Mouse (Mus musculus) midbrain, postnatal 0 days (tissue): Measurements from ENCODE around the gene Cstf3. TPM values are rescaled to one million over a fixed set of nuclear protein-coding genes. Genes with fewer than 3 reads are reported as not detected.
A peak's percentile ranks its signal among the peaks of the same experiment; 100 is the strongest.

Experiments
- ATAC-seq: fragments of 200-750 bp; cut with Nextera tagmentation; 2 replicates; pipeline ENCODE4 v1.8.0; 2017; ENCODE audit warnings: moderate number of reproducible peaks, mild to moderate bottlenecking, moderate TSS enrichment, moderate library complexity; ENCODE audit not compliant: low FRiP score
- DNase-seq: peaks from one replicate; pipeline ENCODE4 v3.0.0-alpha.2; 2015; ENCODE audit warnings: low spot score
- H3K27ac ChIP-seq: fragments of 300-500 bp; sonication (generic); 2 replicates; pipeline ENCODE4 v1.5.1; 2014; ENCODE audit warnings: low read depth, mild to moderate bottlenecking, low read length, mixed read lengths
- H3K27me3 ChIP-seq: fragments of 300-500 bp; sonication (generic); 2 replicates; pipeline ENCODE4 v1.6.1; 2014; ENCODE audit warnings: low read length, control low read depth, mixed read lengths; ENCODE audit not compliant: insufficient read depth
- H3K36me3 ChIP-seq: fragments of 300-500 bp; sonication (generic); 2 replicates; pipeline ENCODE4 v1.6.1; 2014; ENCODE audit warnings: low read length, control low read depth, mixed read lengths; ENCODE audit not compliant: insufficient read depth
- H3K4me1 ChIP-seq: fragments of 300-500 bp; sonication (generic); 2 replicates; pipeline ENCODE4 v1.6.1; 2014; ENCODE audit warnings: mild to moderate bottlenecking, control low read depth, antibody characterized with exemption, low read length, mixed read lengths; ENCODE audit not compliant: insufficient read depth
- H3K4me2 ChIP-seq: fragments of 300-500 bp; sonication (generic); 2 replicates; pipeline ENCODE4 v1.6.1; 2014; ENCODE audit warnings: low read depth, mild to moderate bottlenecking, low read length, mixed read lengths; ENCODE audit not compliant: poor library complexity, severe bottlenecking
- H3K4me3 ChIP-seq: fragments of 300-500 bp; sonication (generic); 2 replicates; pipeline ENCODE4 v1.5.1; 2014; ENCODE audit warnings: low read depth, mild to moderate bottlenecking, low read length, moderate library complexity
- H3K9ac ChIP-seq: fragments of 300-500 bp; sonication (generic); replicated peaks from 2 replicates; pipeline ENCODE4 v1.6.1; 2014; ENCODE audit warnings: mild to moderate bottlenecking, low read length, moderate library complexity, mixed read lengths; ENCODE audit not compliant: poor library complexity, severe bottlenecking
- H3K9me3 ChIP-seq: fragments of 300-500 bp; sonication (generic); 2 replicates; pipeline ENCODE4 v1.6.1; 2016; ENCODE audit warnings: low read length, control low read depth
- CTCF ChIP-seq: IDR thresholded peaks from 2 replicates; pipeline ENCODE4 v1.5.1; 2016; ENCODE audit warnings: antibody characterized with exemption, mild to moderate bottlenecking
- WGBS: fragments of 180-500 bp; shearing (Covaris S2); extraction: QIAGEN DNeasy Blood & Tissue Kit; methylation state at CpG from one replicate; pipeline ENCODE4 v1.1.7; 2014; 5-methylcytosine and 5-hydroxymethylcytosine counted together
- polyA plus RNA-seq: library from polyadenylated mRNA; unstranded; fragments of >200 nt; fragmentation: Nextera tagmentation; extraction: Ambion mirVana; gene quantifications from 2 replicates; pipeline ENCODE4 v1.2.1, GENCODE M21; 2015
- total RNA-seq: library from RNA; depleted of rRNA; stranded (reverse); fragments of >200 nt; gene quantifications from 2 replicates; pipeline ENCODE4 v1.2.3, GENCODE M21; 2014

Gene Cstf3
- total and polyA plus RNA-seq, 2 experiments from 2014 or later: 19.1 to 72.0 TPM

GRCm38 (mm10) chr2:104561386-104561785 is 28.9 kb upstream of the Cstf3 start:
- H3K27ac ChIP-seq: no peak overlapping the region
- DNase-seq (no peak), ATAC-seq (no peak)
- no peaks in the 10 kb centered on the region for H3K9me3 ChIP-seq
- H3K9ac ChIP-seq: no peak overlapping the region
- H3K36me3 ChIP-seq: no peaks in the 10 kb centered on the region
- no peaks in the 10 kb centered on the region for H3K27me3 ChIP-seq
- no peak overlapping the region for H3K4me3 ChIP-seq
- H3K4me1 ChIP-seq: no peaks in the 10 kb centered on the region
- 89% methylated on average over 6 of the region's 6 CpGs for WGBS
- no peak overlapping the region for H3K4me2 ChIP-seq
- TF ChIP-seq CTCF: no peak

DNA sequence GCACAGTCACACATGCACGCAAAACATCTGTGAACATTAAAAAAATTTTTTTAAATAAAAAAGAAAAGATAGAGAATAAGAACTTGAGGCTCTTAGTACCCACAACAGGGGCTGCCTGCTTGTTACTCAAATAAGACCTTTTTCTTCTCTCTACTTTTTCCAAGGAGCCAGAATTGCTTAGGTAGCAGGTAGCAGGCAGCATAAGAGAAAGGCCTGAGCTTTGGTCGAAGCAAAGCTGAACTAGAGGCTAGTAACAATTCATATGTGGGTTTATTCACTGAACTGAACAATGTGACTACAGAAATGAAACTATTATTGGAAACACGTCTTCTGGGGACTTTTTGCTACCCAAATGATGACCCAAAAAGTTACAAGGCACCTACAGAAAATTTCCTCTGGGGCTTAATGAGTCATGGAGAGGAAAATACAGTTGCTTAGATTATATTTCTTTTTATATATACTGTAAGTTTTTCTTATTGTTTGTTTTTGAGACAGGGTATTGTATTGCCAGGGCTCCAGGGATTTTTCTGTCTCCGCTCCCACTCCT is 28.3 kb upstream of the Cstf3 start:
- H3K27me3 ChIP-seq: no peaks in the 10 kb centered on the region
- no peaks in the 10 kb centered on the region for H3K9me3 ChIP-seq
- H3K4me1 ChIP-seq: no peaks in the 10 kb centered on the region
- DNase-seq (no peak), ATAC-seq (no peak)
- TF ChIP-seq CTCF: no peak
- H3K36me3 ChIP-seq: no peaks in the 10 kb centered on the region
- H3K27ac ChIP-seq: no peak overlapping the region
- no peak overlapping the region for H3K9ac ChIP-seq
- no peak overlapping the region for H3K4me3 ChIP-seq
- 88% methylated on average over 4 of the region's 4 CpGs for WGBS
- no peak overlapping the region for H3K4me2 ChIP-seq

DNA sequence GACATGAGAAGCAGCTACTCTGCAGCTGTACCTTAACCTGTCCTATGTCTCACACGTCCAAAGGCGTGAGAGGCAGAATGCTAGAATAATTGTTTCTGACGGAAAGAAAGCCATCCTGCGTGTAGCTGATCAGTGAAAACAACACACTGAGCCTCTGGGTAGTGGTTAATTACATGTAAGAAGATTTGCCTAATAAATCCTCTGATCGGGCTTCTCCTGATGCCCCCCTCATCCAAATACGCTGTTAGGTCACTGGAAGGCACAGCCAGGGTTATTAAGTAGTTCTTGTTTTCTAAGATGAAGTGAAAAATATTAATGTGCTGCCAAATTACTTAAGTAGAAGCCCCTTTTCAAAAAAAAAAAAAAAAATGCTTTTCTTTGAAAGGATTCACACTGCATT is 18.3 kb upstream of the Cstf3 start:
- no peak for TF ChIP-seq CTCF
- H3K27me3 ChIP-seq: no peaks in the 10 kb centered on the region
- H3K9me3 ChIP-seq: no peaks in the 10 kb centered on the region
- ATAC-seq (no peak), DNase-seq (no peak)
- H3K36me3 ChIP-seq: no peaks in the 10 kb centered on the region
- WGBS: 42% methylated on average over 6 of the region's 6 CpGs
- no peak overlapping the region for H3K4me2 ChIP-seq
- H3K4me1 ChIP-seq: no peaks in the 10 kb centered on the region
- no peak overlapping the region for H3K4me3 ChIP-seq
- no peak overlapping the region for H3K9ac ChIP-seq
- no peak overlapping the region for H3K27ac ChIP-seq

DNA sequence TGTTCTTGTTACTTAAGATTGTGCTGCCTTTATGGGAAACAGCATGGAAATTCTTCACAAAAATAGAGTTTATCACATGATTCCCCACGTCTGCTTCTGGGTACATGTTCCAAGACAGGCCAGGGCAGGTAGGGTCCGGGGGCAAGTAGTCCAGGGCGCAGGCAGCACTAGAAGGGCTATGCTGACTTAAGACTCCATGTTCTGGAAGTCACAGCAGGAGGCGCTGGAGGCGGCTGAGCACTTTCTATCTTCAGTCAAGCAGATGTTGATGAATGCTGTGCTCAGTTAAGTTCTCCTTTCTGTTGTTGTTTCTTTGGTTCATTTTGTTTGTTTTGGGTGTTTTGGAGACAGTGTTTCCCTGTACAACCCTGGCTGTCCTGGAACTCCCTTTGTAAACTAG is 14.1 kb upstream of the Cstf3 start:
- Histone ChIP-seq H3K4me3 (no peak overlapping the region), H3K9ac (no peak overlapping the region), H3K27me3 (no peaks in the 10 kb centered on the region), H3K9me3 (no peaks in the 10 kb centered on the region), H3K36me3 (no peaks in the 10 kb centered on the region), H3K4me2 (no peak overlapping the region), H3K27ac (no peak overlapping the region), H3K4me1 (no peaks in the 10 kb centered on the region)
- WGBS: 75% methylated on average over 5 of the region's 5 CpGs
- no peak for TF ChIP-seq CTCF
- DNase-seq: no peak
- no peak for ATAC-seq

DNA sequence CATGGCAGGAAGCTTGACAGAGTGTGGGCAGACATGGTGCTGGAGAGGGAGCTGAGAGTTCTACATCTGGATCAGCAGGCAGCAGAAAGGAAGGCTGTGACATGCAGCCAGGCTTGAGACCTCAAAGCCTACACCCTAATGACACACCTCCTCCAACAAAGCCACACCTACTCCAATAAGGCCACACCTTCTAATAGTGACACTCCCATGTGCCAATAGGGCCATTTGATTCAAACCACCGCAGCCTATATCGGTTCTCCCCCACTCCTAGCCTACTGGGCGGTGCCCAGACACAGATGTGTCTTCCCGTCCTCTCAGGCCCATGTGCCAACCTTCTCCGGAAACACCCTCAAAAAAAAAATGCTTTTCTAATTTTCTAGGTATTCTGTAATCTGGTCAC is 12.3 kb upstream of the Cstf3 start:
- Histone ChIP-seq H3K27ac (no peak overlapping the region), H3K36me3 (no peaks in the 10 kb centered on the region), H3K4me2 (no peak overlapping the region), H3K9me3 (no peaks in the 10 kb centered on the region), H3K9ac (no peak overlapping the region), H3K4me1 (no peaks in the 10 kb centered on the region), H3K4me3 (no peak overlapping the region), H3K27me3 (no peaks in the 10 kb centered on the region)
- TF ChIP-seq CTCF: no peak
- DNase-seq (no peak), ATAC-seq (no peak)
- WGBS: 77% methylated on average over 5 of the region's 5 CpGs

DNA sequence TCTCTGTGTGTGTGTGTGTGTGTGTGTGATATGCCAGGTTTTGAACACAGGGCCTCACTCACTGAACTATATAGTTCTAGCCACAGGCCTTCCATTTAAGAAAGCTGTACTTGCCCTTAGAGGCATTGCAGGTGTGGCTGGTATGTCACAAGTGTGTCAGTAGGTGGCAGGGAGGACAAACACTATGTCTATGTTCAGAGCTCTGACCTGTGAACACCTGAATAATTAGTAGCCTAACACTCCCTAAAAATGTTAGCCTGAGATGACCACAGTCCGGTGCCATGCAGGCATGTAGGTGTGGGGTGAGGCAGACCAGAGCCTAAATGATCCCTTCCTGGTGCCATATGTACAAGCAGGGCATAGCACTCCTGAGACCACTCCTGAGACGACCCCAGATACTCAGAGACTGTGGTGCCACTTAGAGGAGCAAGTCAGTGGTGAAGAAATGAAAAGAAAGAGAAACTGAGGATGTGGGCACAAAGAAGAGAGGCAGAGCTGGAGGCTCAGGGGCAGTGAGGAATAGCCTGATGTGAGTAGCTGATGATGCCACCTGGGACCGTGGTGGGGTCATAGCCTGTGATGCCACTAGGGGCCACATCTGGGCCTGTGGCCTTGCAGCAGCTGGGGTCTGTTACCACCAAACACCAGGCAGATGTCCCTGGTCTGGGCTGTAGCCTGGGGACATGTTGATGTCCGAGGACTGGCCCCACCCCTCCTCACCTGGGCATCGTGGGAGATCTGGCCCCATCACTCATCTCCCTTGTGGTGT is 11.3 kb upstream of the Cstf3 start:
- Histone ChIP-seq H3K36me3 (no peaks in the 10 kb centered on the region), H3K4me3 (no peak overlapping the region), H3K27ac (no peak overlapping the region), H3K9me3 (no peaks in the 10 kb centered on the region), H3K27me3 (no peaks in the 10 kb centered on the region), H3K4me1 (no peaks in the 10 kb centered on the region), H3K4me2 (no peak overlapping the region), H3K9ac (no peak overlapping the region)
- ATAC-seq: peak; percentile 23; the same call in 1 of the 2 replicates
- DNase-seq: no peak
- TF ChIP-seq CTCF: no peak
- WGBS: 79% methylated on average over 5 of the region's 5 CpGs
